Mouse (Mus musculus) myocyte (in vitro differentiated cells): ENCODE data around the gene Bri3. TPM values are rescaled to one million over a fixed set of nuclear protein-coding genes. Genes with fewer than 3 reads are reported as not detected.

Experiments
- H3K27me3 ChIP-seq: one replicate; pipeline ENCODE4 v1.6.1; 2011; ENCODE audit not compliant: control insufficient read depth, insufficient read depth, insufficient read length
- H3K36me3 ChIP-seq: one replicate; pipeline ENCODE4 v1.6.1; 2011; ENCODE audit not compliant: control insufficient read depth, insufficient read depth
- H3K4me2 ChIP-seq: one replicate; pipeline ENCODE4 v1.6.1; 2011; ENCODE audit warnings: low read depth, control low read depth
- H3K4me3 ChIP-seq: one replicate; pipeline ENCODE4 v1.5.1; 2011; ENCODE audit warnings: mild to moderate bottlenecking, control low read depth, moderate library complexity
- H3K79me2 ChIP-seq: one replicate; pipeline ENCODE4 v1.6.1; 2011; ENCODE audit not compliant: control insufficient read depth, insufficient read depth
- H3ac ChIP-seq: one replicate; pipeline ENCODE4 v1.6.1; 2011; ENCODE audit not compliant: control insufficient read depth, insufficient read length
- CEBPB ChIP-seq: IDR thresholded peaks from 2 replicates; pipeline ENCODE4 v1.6.1; 2011; ENCODE audit warnings: mild to moderate bottlenecking, moderate library complexity; ENCODE audit not compliant: poor library complexity, insufficient read depth, severe bottlenecking
- E2F4 ChIP-seq: IDR thresholded peaks from one replicate; pipeline ENCODE4 v1.6.1; 2011; ENCODE audit warnings: mild to moderate bottlenecking, control low read depth, moderate library complexity; ENCODE audit not compliant: insufficient read depth
- MAX ChIP-seq: IDR thresholded peaks from one replicate; pipeline ENCODE4 v1.6.1; 2011; ENCODE audit warnings: low read depth, mild to moderate bottlenecking, control low read depth
- MYOD1 ChIP-seq, 3 experiments: IDR thresholded peaks; one replicate each; pipeline ENCODE4 v1.6.1; 2011; ENCODE audit warnings: control low read depth in 2 of 3, low read depth in 2 of 3, mild to moderate bottlenecking in 2 of 3, moderate library complexity in 1 of 3; ENCODE audit not compliant: insufficient read length in 2 of 3, control insufficient read depth in 1 of 3
- MYOG ChIP-seq, 3 experiments: IDR thresholded peaks; one replicate each; pipeline ENCODE4 v1.6.1; 2011; ENCODE audit warnings: control low read depth in 2 of 3, low read depth in 2 of 3, mild to moderate bottlenecking in 2 of 3; ENCODE audit not compliant: insufficient read length in 2 of 3, control insufficient read depth in 1 of 3, insufficient read depth in 1 of 3
- POLR2A ChIP-seq: IDR thresholded peaks from one replicate; pipeline ENCODE4 v1.6.1; 2011; ENCODE audit warnings: low read depth, mild to moderate bottlenecking, control low read depth, moderate library complexity; ENCODE audit not compliant: insufficient read length
- POLR2AphosphoS2 ChIP-seq: IDR thresholded peaks from one replicate; pipeline ENCODE4 v1.6.1; 2011; ENCODE audit warnings: low read depth, control low read depth; ENCODE audit not compliant: insufficient read length
- REST ChIP-seq: IDR thresholded peaks from one replicate; pipeline ENCODE4 v1.6.1; 2011; ENCODE audit warnings: mild to moderate bottlenecking, control low read depth, moderate library complexity; ENCODE audit not compliant: insufficient read depth, insufficient read length
- SRF ChIP-seq: IDR thresholded peaks from one replicate; pipeline ENCODE4 v1.6.1; 2011; ENCODE audit warnings: low read depth; ENCODE audit not compliant: control insufficient read depth, insufficient read length
- TCF12 ChIP-seq: IDR thresholded peaks from one replicate; pipeline ENCODE4 v1.6.1; 2011; ENCODE audit warnings: mild to moderate bottlenecking, control low read depth; ENCODE audit not compliant: poor library complexity, insufficient read depth, severe bottlenecking
- TCF3 ChIP-seq: IDR thresholded peaks from one replicate; pipeline ENCODE4 v1.6.1; 2011; ENCODE audit warnings: low read depth, control low read depth; ENCODE audit not compliant: insufficient read length
- USF1 ChIP-seq: IDR thresholded peaks from one replicate; pipeline ENCODE4 v1.6.1; 2011; ENCODE audit warnings: low read depth, mild to moderate bottlenecking, control low read depth, moderate library complexity
- polyA plus RNA-seq: library from polyadenylated mRNA; unstranded; fragments of >200 nt; fragmentation: generic; extraction: Trizol; gene quantifications from one replicate; pipeline ENCODE4 v1.2.1, GENCODE M21; 2012; ENCODE audit warnings: missing spikeins

The Bri3 gene
- polyA plus RNA-seq, 1 experiment: 153 TPM

GRCm38 (mm10) chr5:144383936-144384335 lies 139.7 kb downstream of the Bri3 start:
- Histone ChIP-seq H3K79me2 (no peaks in the 10 kb centered on the region), H3K4me3 (no peak overlapping the region), H3K36me3 (no peaks in the 10 kb centered on the region), H3K27me3 (no peaks in the 10 kb centered on the region), H3ac (no peak overlapping the region), H3K4me2 (no peak overlapping the region)
- no peak for TF ChIP-seq E2F4
- no peak for TF ChIP-seq REST
- no peak for TF ChIP-seq TCF3
- no peak for TF ChIP-seq POLR2A
- no peak for TF ChIP-seq TCF12

- Histone ChIP-seq H3K36me3 (no peaks in the 10 kb centered on the region), H3K4me3 (no peak overlapping the region), H3K79me2 (no peaks in the 10 kb centered on the region), H3K27me3 (no peaks in the 10 kb centered on the region), H3ac (no peak overlapping the region), H3K4me2 (no peak overlapping the region)
- TF ChIP-seq USF1: no peak
- no peak for TF ChIP-seq TCF12
- TF ChIP-seq MYOD1 (IDR thresholded peaks at IDR 0.05; ENCODE audit: control insufficient read depth in 1 of 3, insufficient read length in 2 of 3, low read depth in 2 of 3): no peak
These were observed 143.6 kb downstream of the Bri3 start for GRCm38 (mm10) chr5:144387851-144388250.

- no peak overlapping the region for H3K4me2 ChIP-seq
- no peak overlapping the region for H3K4me3 ChIP-seq
- peaks cover under 1% of the 10 kb centered on the region for H3K27me3 ChIP-seq
- TF ChIP-seq TCF3: no peak
- no peak for TF ChIP-seq MYOG (IDR thresholded peaks at IDR 0.05; ENCODE audit: control insufficient read depth in 1 of 3, insufficient read depth in 1 of 3, insufficient read length in 2 of 3, low read depth in 2 of 3)
- TF ChIP-seq TCF12: no peak
- TF ChIP-seq MAX: no peak
- no peak for TF ChIP-seq POLR2AphosphoS2
- TF ChIP-seq MYOD1 (IDR thresholded peaks at IDR 0.05; ENCODE audit: control insufficient read depth in 1 of 3, insufficient read length in 2 of 3, low read depth in 2 of 3): no peak
- TF ChIP-seq E2F4: no peak
- TF ChIP-seq CEBPB: no peak
- TF ChIP-seq SRF: no peak
- no peak for TF ChIP-seq REST
- no peak for TF ChIP-seq POLR2A
- TF ChIP-seq USF1: no peak
- no peaks in the 10 kb centered on the region for H3K36me3 ChIP-seq
- no peaks in the 10 kb centered on the region for H3K79me2 ChIP-seq
- no peak overlapping the region for H3ac ChIP-seq
These were observed 149.9 kb downstream of the Bri3 start for GRCm38 (mm10) chr5:144394142-144394541.

GRCm38 (mm10) chr5:144397566-144397965 lies 153.3 kb downstream of the Bri3 start:
- peaks cover 9% of the 10 kb centered on the region for H3K27me3 ChIP-seq
- H3K4me2 ChIP-seq: no peak overlapping the region
- no peak overlapping the region for H3ac ChIP-seq
- TF ChIP-seq MYOD1 (IDR thresholded peaks at IDR 0.05; ENCODE audit: control insufficient read depth in 1 of 3, insufficient read length in 2 of 3, low read depth in 2 of 3): no peak
- TF ChIP-seq POLR2A: no peak
- TF ChIP-seq CEBPB: no peak
- no peak for TF ChIP-seq REST
- TF ChIP-seq MYOG (IDR thresholded peaks at IDR 0.05; ENCODE audit: control insufficient read depth in 1 of 3, insufficient read depth in 1 of 3, insufficient read length in 2 of 3, low read depth in 2 of 3): no peak
- no peak for TF ChIP-seq MAX
- no peak for TF ChIP-seq E2F4
- TF ChIP-seq SRF: no peak
- TF ChIP-seq TCF12: no peak
- TF ChIP-seq USF1: no peak
- TF ChIP-seq POLR2AphosphoS2: no peak
- no peak overlapping the region for H3K4me3 ChIP-seq
- no peaks in the 10 kb centered on the region for H3K36me3 ChIP-seq
- H3K79me2 ChIP-seq: no peaks in the 10 kb centered on the region

GRCm38 (mm10) chr5:144400821-144401220 lies 156.6 kb downstream of the Bri3 start:
- H3K4me3 ChIP-seq: no peak overlapping the region
- peaks cover 15% of the 10 kb centered on the region for H3K27me3 ChIP-seq
- no peaks in the 10 kb centered on the region for H3K79me2 ChIP-seq
- no peak overlapping the region for H3ac ChIP-seq
- no peaks in the 10 kb centered on the region for H3K36me3 ChIP-seq
- no peak overlapping the region for H3K4me2 ChIP-seq
- TF ChIP-seq TCF12: no peak
- TF ChIP-seq POLR2A: no peak
- no peak for TF ChIP-seq MAX
- TF ChIP-seq SRF: no peak
